Mouse (Mus musculus) layer of hippocampus, adult 6 months (tissue): ENCODE measurements around the gene Prl3c1. TPM values are rescaled to one million over a fixed set of nuclear protein-coding genes. Genes with fewer than 3 reads are reported as not detected.

ENCODE experiments used
- long read RNA-seq, 2 experiments: library from polyadenylated mRNA; unstranded; transcript quantifications; one replicate each; pipeline ENCODE4 v2.0.0; 2019 to 2020
- polyA plus RNA-seq: library from polyadenylated mRNA; unstranded; fragments of <200 nt; fragmentation: Nextera tagmentation; gene quantifications from 2 replicates; pipeline ENCODE4 v1.2.3, GENCODE M21; 2021

Prl3c1 gene
- polyA plus RNA-seq, result not detected in 2 replicates
- long read RNA-seq, experiment 1, result 0 reads
- long read RNA-seq, experiment 2, result 0 reads

DNA sequence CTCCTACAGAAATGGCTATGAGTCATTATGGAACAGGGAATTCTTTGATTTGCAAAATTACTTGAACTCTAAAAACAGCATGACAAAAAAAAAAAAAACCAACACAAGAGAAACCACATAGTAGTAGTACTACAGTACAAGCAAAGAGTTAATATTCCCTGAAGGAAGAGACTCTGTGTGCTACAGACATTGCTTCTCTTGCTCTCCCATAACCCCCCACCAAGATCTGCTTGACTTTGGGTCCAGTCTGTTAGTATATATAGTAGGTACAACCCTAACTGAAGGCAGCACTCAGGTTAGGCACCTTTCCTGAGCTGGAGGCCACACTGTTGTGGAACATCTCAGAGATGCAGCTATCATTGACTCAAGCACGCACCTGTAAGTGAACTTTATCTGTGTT is at the start of gene Prl3c1:
TSS of gene Prl3c1 (plus strand) at position 301 of the 400 bp plus-strand sequence.

DNA sequence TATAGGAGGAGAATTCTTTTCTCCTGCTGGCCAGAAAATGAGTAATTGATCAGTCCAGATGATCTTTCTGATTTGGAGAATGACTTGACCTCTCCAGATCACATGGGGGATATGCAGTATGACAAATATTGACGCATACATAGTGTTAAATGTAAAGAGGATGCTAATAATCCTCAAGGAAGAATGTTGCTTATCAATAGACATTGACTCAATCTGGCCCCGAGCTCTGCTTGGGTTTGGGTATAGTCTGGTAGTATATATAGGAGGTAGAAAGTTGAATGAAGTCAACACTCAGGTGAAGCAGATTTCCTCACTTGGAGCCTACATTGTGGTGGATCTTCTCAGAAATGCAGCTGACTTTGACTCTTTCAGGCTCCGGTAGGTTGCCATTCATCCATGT is 40.0 kb upstream of the Prl3c1 start, which contains the start of gene Prl3d3:
TSS of gene Prl3d3 (plus strand) at position 301 of the 400 bp plus-strand sequence.

GRCm38 (mm10) chr13:27241547-27241946 is 45.1 kb downstream of the Prl3c1 start, which contains the start of gene Prl3b1:
Gene Prl3b1 (plus strand): TSS chr13:27241847.

Other genes with a start within 250 kb of the Prl3c1 start
- gene Prl, start 139.1 kb upstream of the Prl3c1 start, polyA plus RNA-seq, result 0.21 TPM in 1 of 2 replicates, not detected in the other
- gene Prl3d1, start 102.5 kb upstream of the Prl3c1 start, polyA plus RNA-seq, result not detected in 2 replicates
- not detected in 2 replicates for gene Prl3d2, start 75.0 kb upstream of the Prl3c1 start, polyA plus RNA-seq
- gene Prl3d3, start 39.9 kb upstream of the Prl3c1 start, polyA plus RNA-seq, result not detected in 2 replicates
- not detected in 2 replicates for gene Prl3b1, start 45.2 kb downstream of the Prl3c1 start, polyA plus RNA-seq
- not detected in 2 replicates for gene Prl3a1, start 62.8 kb downstream of the Prl3c1 start, polyA plus RNA-seq
- gene Prl6a1, start 116.0 kb downstream of the Prl3c1 start, polyA plus RNA-seq, result not detected in 2 replicates
- gene Prl8a2, start 149.0 kb downstream of the Prl3c1 start, polyA plus RNA-seq, result not detected in 2 replicates
- gene Prl2b1, start 194.2 kb downstream of the Prl3c1 start, polyA plus RNA-seq, result not detected in 2 replicates
- gene Prl8a6, start 242.0 kb downstream of the Prl3c1 start, polyA plus RNA-seq, result not detected in 2 replicates